Comparison of ENCODE assay signal across 8 mouse cellular contexts in genomic region chr19:60837747-60838146, GRCm38 (mm10). TPM values are rescaled to one million over a fixed set of nuclear protein-coding genes. Genes with fewer than 3 reads are reported as not detected.
DNase-seq lines count a peak whose midpoint lies in the region; ATAC-seq and TF ChIP-seq lines count a peak whose summit lies in the region.

No protein-coding gene starts in this region.

- peak; percentile 66 to 88 for TF ChIP-seq CTCF in CH12.LX (conservative IDR thresholded peaks at IDR 0.05 in 1 of 2, IDR thresholded peaks at IDR 0.05 in 1 of 2; ENCODE audit: low read depth in 2 of 2, low read length in 2 of 2)
- peak; percentile 79 for TF ChIP-seq CTCF in lung, embryonic 14.5 days (IDR thresholded peaks at IDR 0.05; ENCODE audit: low read depth)

- no peaks in the 10 kb centered on the region for H3K9me3 ChIP-seq in CH12.LX (replicated peaks; ENCODE audit: low read length)
- H3K9me3 ChIP-seq in lung, embryonic 14.5 days (ENCODE audit: low read depth, low read length), result no peaks in the 10 kb centered on the region

- H3K4me2 ChIP-seq in CH12.LX (ENCODE audit: insufficient read depth, low read depth, poor library complexity, severe bottlenecking), result no peak overlapping the region
- H3K4me2 ChIP-seq in lung, embryonic 14.5 days, result no peak overlapping the region

- DNase-seq in CH12.LX (ENCODE audit: extremely low read depth), result peak; percentile 85
- DNase-seq in adrenal gland, adult 18-20 months (ENCODE audit: low spot score in 2 of 2), result peak; percentile 80 to 88
- peak; percentile 83 for DNase-seq in embryo, embryonic 10 days (ENCODE audit: low spot score)
- peak; percentile 52 for DNase-seq in heart, adult 8-10 months (ENCODE audit: low spot score)
- peak; percentile 26 to 71 for DNase-seq in layer of hippocampus, adult 18-20 months (ENCODE audit: low spot score in 2 of 2)
- peak; percentile 88 for DNase-seq in lung, embryonic 14.5 days
- DNase-seq in right cerebral cortex, adult 18-20 months, result peak; percentile 41
- DNase-seq in urinary bladder, adult 2 months (ENCODE audit: low spot score), result peak; percentile 45

- no peak overlapping the region for H3K4me3 ChIP-seq in CH12.LX (replicated peaks in 1 of 3; ENCODE audit: low read depth in 2 of 3, low read length in 2 of 3, poor library complexity in 1 of 3)
- no peak overlapping the region for H3K4me3 ChIP-seq in lung, embryonic 14.5 days (ENCODE audit: low read depth, low read length)

- H3K79me2 ChIP-seq in CH12.LX (replicated peaks; ENCODE audit: control insufficient read depth, extremely low read depth, insufficient read depth, poor library complexity, severe bottlenecking), result no peaks in the 10 kb centered on the region

- no peaks in the 10 kb centered on the region for H3K27me3 ChIP-seq in CH12.LX (replicated peaks)
- no peaks in the 10 kb centered on the region for H3K27me3 ChIP-seq in lung, embryonic 14.5 days (ENCODE audit: insufficient read depth, low read length)

- no peak for TF ChIP-seq POLR2A in CH12.LX (IDR thresholded peaks at IDR 0.05; ENCODE audit: low read depth, low read length)

- no peak overlapping the region for H3K27ac ChIP-seq in CH12.LX (ENCODE audit: insufficient read depth, low read depth)
- no peak overlapping the region for H3K27ac ChIP-seq in lung, embryonic 14.5 days (ENCODE audit: low read depth)

- TF ChIP-seq EP300 in CH12.LX (IDR thresholded peaks at IDR 0.05; ENCODE audit: low read length), result no peak

- TF ChIP-seq RAD21 in CH12.LX (IDR thresholded peaks at IDR 0.05; ENCODE audit: low read depth, low read length), result peak; percentile 89

- no peak overlapping the region for H3K9ac ChIP-seq in CH12.LX (ENCODE audit: insufficient read depth, low read depth)
- no peak overlapping the region for H3K9ac ChIP-seq in lung, embryonic 14.5 days

- H3K36me3 ChIP-seq in CH12.LX (replicated peaks in 1 of 2; ENCODE audit: control insufficient read depth in 1 of 2, insufficient read depth in 1 of 2, low read length in 1 of 2), result peaks cover 53 to 88% of the 10 kb centered on the region in 2 experiments
- peaks cover 51% of the 10 kb centered on the region for H3K36me3 ChIP-seq in lung, embryonic 14.5 days (ENCODE audit: insufficient read depth)

- 55% methylated on average over 1 of the region's 1 CpGs for WGBS in lung, embryonic 14.5 days

- ATAC-seq in lung, embryonic 14.5 days (ENCODE audit: insufficient read depth), result peak; percentile 71

- no peaks in the 10 kb centered on the region; a peak in 1 of 4 replicates for H3K4me1 ChIP-seq in CH12.LX (ENCODE audit: control insufficient read depth in 1 of 2, insufficient read depth in 2 of 2)
- no peaks in the 10 kb centered on the region for H3K4me1 ChIP-seq in lung, embryonic 14.5 days (ENCODE audit: insufficient read depth)

- in situ Hi-C loops in CH12.LX (cut with MboI; ENCODE audit: low pct_ligation_motif_present, low pct_unique_long_range_greater_than_20kb, low sequenced_read_pairs), result no loop called here

- dilution Hi-C loops in CH12.LX (cut with MboI; ENCODE audit: extremely low pct_ligation_motif_present, extremely low pct_unique_long_range_greater_than_20kb, low sequenced_read_pairs), result no loop called here

TF ChIP-seq in CH12.LX, 34 proteins besides CTCF, POLR2A, EP300 and RAD21:
- TF ChIP-seq KAT2A (IDR thresholded peaks at IDR 0.05; ENCODE audit: insufficient replicate concordance, low read length) (no peak), JUND (conservative IDR thresholded peaks at IDR 0.05; ENCODE audit: low read depth, low read length) (0 out of 2 replicates have a peak, but pooled peaks have one; percentile 30), JUN (IDR thresholded peaks at IDR 0.05; ENCODE audit: insufficient read depth, low read depth, low read length) (0 out of 2 replicates have a peak, but pooled peaks have one; percentile 22), NELFE (IDR thresholded peaks at IDR 0.05; ENCODE audit: low read depth, low read length) (peak; percentile 46; the same call in 1 of the 2 replicates), SMC3 (IDR thresholded peaks at IDR 0.05; ENCODE audit: low read depth, low read length) (peak; percentile 89), POLR2AphosphoS2 (IDR thresholded peaks at IDR 0.05; ENCODE audit: low read depth, low read length) (no peak), ZC3H11A (IDR thresholded peaks at IDR 0.05; ENCODE audit: low read depth, low read length) (peak; percentile 57), IRF4 (IDR thresholded peaks at IDR 0.05; ENCODE audit: low read depth, low read length) (peak; percentile 12; the same call in 1 of the 2 replicates), ELF1 (IDR thresholded peaks at IDR 0.05; ENCODE audit: low read depth, low read length) (peak; percentile 21; the same call in 1 of the 2 replicates)

RNA-seq across cellular contexts. Expression of gene Sfxn4, which starts 23.5 kb away (rescaled TPM):
- total RNA-seq in CH12.LX (2012; rRNA removed) (1.9 and 2.2 TPM in 2 replicates), CH12.LX (2014; rRNA removed) (3.5 and 3.9 TPM in 2 replicates)
- polyA plus RNA-seq in CH12.LX (2012; ENCODE audit: insufficient read length, low read depth), result 3.1 and 3.8 TPM in 2 replicates
- total RNA-seq in adrenal gland, adult 18-20 months (2021), result 1 to 10 TPM; 6.4 to 7.1 TPM
- 10 to 100 TPM in 1 of 4 experiments, 1 to 10 TPM in 3; 6.9 to 10.8 (median 8.9) TPM for total RNA-seq in heart, adult 8-10 months (2022)
- total RNA-seq in layer of hippocampus, adult 18-20 months (2021), result 10 to 100 TPM; 12.5 to 17.8 TPM
- 6.4 and 6.5 TPM in 2 replicates for polyA plus RNA-seq in lung, embryonic 14.5 days (2014; fragmentation: Nextera tagmentation; extraction: Ambion mirVana)
- 6.4 and 9.0 TPM in 2 replicates for polyA plus RNA-seq in urinary bladder, adult 2 months (2012; rRNA removed)

RNA-seq across cellular contexts. Expression of gene Fam45a, which starts 26.4 kb away (rescaled TPM):
- 16.2 TPM in 2 replicates for total RNA-seq in CH12.LX (2012; rRNA removed)
- 24.4 and 29.8 TPM in 2 replicates for total RNA-seq in CH12.LX (2014; rRNA removed)
- 27.3 and 35.2 TPM in 2 replicates for polyA plus RNA-seq in CH12.LX (2012; ENCODE audit: insufficient read length, low read depth)
- 10 to 100 TPM; 39.1 to 40.5 TPM for total RNA-seq in adrenal gland, adult 18-20 months (2021)
- 10 to 100 TPM; 13.1 to 19.7 (median 16.1) TPM for total RNA-seq in heart, adult 8-10 months (2022)
- 10 to 100 TPM; 44.5 to 45.3 TPM for total RNA-seq in layer of hippocampus, adult 18-20 months (2021)
- 31.0 and 31.3 TPM in 2 replicates for polyA plus RNA-seq in lung, embryonic 14.5 days (2014; fragmentation: Nextera tagmentation; extraction: Ambion mirVana)
- polyA plus RNA-seq in urinary bladder, adult 2 months (2012; rRNA removed), result 31.2 and 34.0 TPM in 2 replicates

RNA-seq across cellular contexts. Expression of gene Prdx3, which starts 36.6 kb away (rescaled TPM):
- 180 and 210 TPM in 2 replicates for total RNA-seq in CH12.LX (2012; rRNA removed)
- 414 and 427 TPM in 2 replicates for total RNA-seq in CH12.LX (2014; rRNA removed)
- polyA plus RNA-seq in CH12.LX (2012; ENCODE audit: insufficient read length, low read depth), result 230 and 246 TPM in 2 replicates
- total RNA-seq in adrenal gland, adult 18-20 months (2021), result 100 to 1,000 TPM; 564 to 802 TPM
- total RNA-seq in heart, adult 8-10 months (2022), result 100 to 1,000 TPM; 388 to 412 (median 399) TPM
- total RNA-seq in layer of hippocampus, adult 18-20 months (2021), result 10 to 100 TPM; 73.4 to 75.1 TPM
- polyA plus RNA-seq in lung, embryonic 14.5 days (2014; fragmentation: Nextera tagmentation; extraction: Ambion mirVana), result 115 and 125 TPM in 2 replicates
- 136 and 171 TPM in 2 replicates for polyA plus RNA-seq in urinary bladder, adult 2 months (2012; rRNA removed)

RNA-seq across cellular contexts. Expression of gene Eif3a, which starts 47.3 kb away (rescaled TPM):
- 213 and 240 TPM in 2 replicates for total RNA-seq in CH12.LX (2012; rRNA removed)
- 120 and 128 TPM in 2 replicates for total RNA-seq in CH12.LX (2014; rRNA removed)
- polyA plus RNA-seq in CH12.LX (2012; ENCODE audit: insufficient read length, low read depth), result 372 and 420 TPM in 2 replicates
- total RNA-seq in adrenal gland, adult 18-20 months (2021), result 100 to 1,000 TPM; 147 to 186 TPM
- 100 to 1,000 TPM; 102 to 115 (median 107) TPM for total RNA-seq in heart, adult 8-10 months (2022)
- total RNA-seq in layer of hippocampus, adult 18-20 months (2021), result 10 to 100 TPM; 95.6 to 99.8 TPM
- 178 and 185 TPM in 2 replicates for polyA plus RNA-seq in lung, embryonic 14.5 days (2014; fragmentation: Nextera tagmentation; extraction: Ambion mirVana)
- polyA plus RNA-seq in urinary bladder, adult 2 months (2012; rRNA removed), result 83.2 and 102 TPM in 2 replicates

RNA-seq across cellular contexts. Expression of gene Grk5, which starts 51.8 kb away (rescaled TPM):
- 5.7 and 7.7 TPM in 2 replicates for total RNA-seq in CH12.LX (2012; rRNA removed)
- 7.4 and 7.6 TPM in 2 replicates for total RNA-seq in CH12.LX (2014; rRNA removed)
- 11.5 and 12.7 TPM in 2 replicates for polyA plus RNA-seq in CH12.LX (2012; ENCODE audit: insufficient read length, low read depth)
- 10 to 100 TPM; 23.3 to 47.1 TPM for total RNA-seq in adrenal gland, adult 18-20 months (2021)
- total RNA-seq in heart, adult 8-10 months (2022), result 10 to 100 TPM; 21.4 to 45.5 (median 35.8) TPM
- 10 to 100 TPM; 10.4 to 12.4 TPM for total RNA-seq in layer of hippocampus, adult 18-20 months (2021)
- 3.2 and 4.5 TPM in 2 replicates for polyA plus RNA-seq in lung, embryonic 14.5 days (2014; fragmentation: Nextera tagmentation; extraction: Ambion mirVana)
- 6.4 and 7.1 TPM in 2 replicates for polyA plus RNA-seq in urinary bladder, adult 2 months (2012; rRNA removed)
